Mouse (Mus musculus): Measurements from ENCODE around the gene Pdpk1.

GRCm38 (mm10) chr17:24142897-24143296, 7.8 kb downstream of the Pdpk1 start:
- TF ChIP-seq CTCF (IDR thresholded peaks at IDR 0.05; ENCODE audit: control insufficient read depth, insufficient read depth, low read length) (no peak), POLR2A (IDR thresholded peaks at IDR 0.05; ENCODE audit: borderline replicate concordance, control insufficient read depth, low read depth, low read length) (no peak)
